In the genomic region with DNA sequence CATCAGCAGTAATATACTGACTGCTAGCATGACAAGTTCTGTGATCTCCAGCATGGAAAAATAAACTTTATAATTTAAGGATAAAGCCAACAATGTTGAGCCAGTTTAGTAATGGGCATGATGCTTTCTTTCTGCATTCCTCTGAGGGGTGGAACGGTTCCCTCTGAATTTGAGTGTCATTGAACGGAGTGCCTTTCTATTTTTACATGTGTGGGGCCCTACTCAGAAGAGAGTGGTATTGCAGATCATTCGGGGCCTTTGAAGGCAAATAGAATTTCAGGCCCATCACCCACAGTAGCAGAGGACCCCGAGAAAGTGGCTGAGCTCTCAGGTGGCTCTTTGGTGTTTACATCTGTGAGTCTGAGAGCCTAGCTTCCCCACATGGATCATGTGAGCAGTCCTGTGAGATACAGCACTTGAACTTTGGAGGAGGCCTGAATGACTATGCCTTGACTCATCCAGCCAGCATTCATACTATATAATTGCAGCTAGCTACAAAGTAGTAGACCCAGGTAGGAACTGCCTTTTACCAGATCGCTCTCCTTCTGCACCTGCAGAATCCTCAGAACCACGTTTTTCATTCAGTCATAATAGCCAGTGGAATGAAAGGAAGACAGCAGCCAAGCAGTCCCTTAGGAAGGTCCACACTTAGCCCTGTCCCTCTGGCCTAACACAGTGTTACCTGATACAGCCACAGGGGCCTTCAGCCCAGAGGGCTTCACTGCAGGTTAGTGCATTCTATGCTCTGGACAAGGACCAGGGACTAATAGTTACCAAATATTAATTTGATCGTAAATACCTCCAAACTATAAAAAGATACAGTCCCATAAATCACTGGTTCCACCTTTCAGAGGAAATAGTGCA, we compare ENCODE assay signal across 16 mouse cellular contexts.
DNase-seq lines count a peak whose midpoint lies in the region; ATAC-seq and TF ChIP-seq lines count a peak whose summit lies in the region.
"Had no signal": no experiment of that assay in that cellular context is flagged by ENCODE, and none has a peak within 500 bp of the region (broad histone marks: within the 10 kb centered on the region; RNA-seq: fewer than 3 reads in every experiment).

No protein-coding gene starts in this region.

- H3K27me3 ChIP-seq in heart, embryonic 11.5 days (ENCODE audit: control insufficient read depth, insufficient read depth, low read length): no peaks in the 10 kb centered on the region
- H3K27me3 ChIP-seq in heart, adult 2 months (ENCODE audit: control insufficient read depth, insufficient read depth, low read length): no peaks in the 10 kb centered on the region
- no peaks in the 10 kb centered on the region for H3K27me3 ChIP-seq in lung, embryonic 14.5 days (ENCODE audit: insufficient read depth, low read length)
- H3K27me3 ChIP-seq in intestine, embryonic 15.5 days (replicated peaks): no peaks in the 10 kb centered on the region
- H3K27me3 ChIP-seq: forebrain, embryonic 15.5 days; liver, embryonic 15.5 days; megakaryocyte, embryonic 14.5 days had no signal

- TF ChIP-seq EP300 in heart, adult 2 months (IDR thresholded peaks at IDR 0.05; ENCODE audit: insufficient read depth, low read depth, low read length): no peak

- H3K4me3 ChIP-seq in heart, embryonic 11.5 days (ENCODE audit: low read depth, low read length): no peak overlapping the region
- H3K4me3 ChIP-seq in heart, adult 2 months: no peak overlapping the region
- H3K4me3 ChIP-seq in lung, embryonic 14.5 days (ENCODE audit: low read depth, low read length): no peak overlapping the region
- H3K4me3 ChIP-seq in intestine, embryonic 15.5 days (replicated peaks): no peak overlapping the region
- H3K4me3 ChIP-seq: forebrain, embryonic 15.5 days; liver, embryonic 15.5 days; megakaryocyte, embryonic 14.5 days had no signal

- no peak for DNase-seq in heart, adult 2 months
- no peak for DNase-seq in lung, embryonic 14.5 days
- no peak for DNase-seq in lung, adult 18-20 months
- peak; percentile 48 for DNase-seq in brain, adult 2 months (ENCODE audit: low read depth, low spot score)
- no peak for DNase-seq in frontal cortex, postnatal 25 days (ENCODE audit: low spot score in 2 of 2)
- no peak for DNase-seq in spleen, postnatal 10 days (ENCODE audit: low spot score in 2 of 2)
- DNase-seq: cerebellum, adult 9-10 months; kidney, adult 9 months; kidney, postnatal 36 days; thymus, postnatal 25 days had no signal

- ATAC-seq in heart, embryonic 11.5 days (replicated peaks; ENCODE audit: insufficient number of reproducible peaks, low FRiP score, low TSS enrichment): peak; percentile 55
- ATAC-seq in lung, embryonic 14.5 days (ENCODE audit: insufficient read depth): peak; percentile 56; the same call in 1 of the 2 replicates
- ATAC-seq in intestine, embryonic 15.5 days: peak; percentile 88
- ATAC-seq: forebrain, embryonic 15.5 days; hindbrain, postnatal 0 days had no signal

- intact Hi-C loops in heart, adult 2 months (cut with DNase I): no loop called here

- no peaks in the 10 kb centered on the region for H3K79me2 ChIP-seq in heart, adult 2 months (replicated peaks; ENCODE audit: control insufficient read depth, insufficient read depth, low read length)

- H3K9ac ChIP-seq in heart, embryonic 11.5 days (ENCODE audit: low read depth, low read length): no peak overlapping the region
- H3K9ac ChIP-seq in heart, adult 2 months (ENCODE audit: low read depth, low read length): no peak overlapping the region
- no peak overlapping the region for H3K9ac ChIP-seq in lung, embryonic 14.5 days
- no peak overlapping the region for H3K9ac ChIP-seq in intestine, embryonic 15.5 days
- H3K9ac ChIP-seq: forebrain, embryonic 15.5 days; liver, embryonic 15.5 days had no signal

- H3K9me3 ChIP-seq in heart, embryonic 11.5 days (replicated peaks; ENCODE audit: control insufficient read depth, low read length): no peaks in the 10 kb centered on the region
- no peaks in the 10 kb centered on the region for H3K9me3 ChIP-seq in lung, embryonic 14.5 days (ENCODE audit: low read depth, low read length)
- H3K9me3 ChIP-seq in intestine, embryonic 15.5 days: no peaks in the 10 kb centered on the region
- H3K9me3 ChIP-seq: forebrain, embryonic 15.5 days; liver, embryonic 15.5 days; megakaryocyte, embryonic 14.5 days had no signal

- H3K27ac ChIP-seq in heart, embryonic 11.5 days (ENCODE audit: low read depth, low read length): peak overlapping the region; percentile 62; the same call in 1 of the 2 replicates
- H3K27ac ChIP-seq in heart, adult 2 months: no peak overlapping the region
- no peak overlapping the region for H3K27ac ChIP-seq in lung, embryonic 14.5 days (ENCODE audit: low read depth)
- H3K27ac ChIP-seq in intestine, embryonic 15.5 days: 0 out of 2 replicates have a peak overlapping the region, but pooled peaks have one; percentile 45
- H3K27ac ChIP-seq: forebrain, embryonic 15.5 days; hindbrain, postnatal 0 days; liver, embryonic 15.5 days had no signal

- 54% methylated on average over 7 of the region's 7 CpGs for WGBS in heart, embryonic 11.5 days (ENCODE audit: insufficient replicate concordance)
- WGBS in heart, adult 2 months: 63% methylated on average over 7 of the region's 7 CpGs
- 46% methylated on average over 7 of the region's 7 CpGs for WGBS in lung, embryonic 14.5 days
- WGBS in intestine, embryonic 15.5 days: 59% methylated on average over 7 of the region's 7 CpGs

- H3K4me1 ChIP-seq in heart, embryonic 11.5 days (ENCODE audit: control insufficient read depth, insufficient read depth, low read length): peaks cover 9% of the 10 kb centered on the region; the same call in 1 of the 2 replicates
- no peaks in the 10 kb centered on the region; the same call in 1 of the 2 replicates for H3K4me1 ChIP-seq in heart, adult 2 months (ENCODE audit: control insufficient read depth, insufficient read depth, low read length)
- H3K4me1 ChIP-seq in lung, embryonic 14.5 days (ENCODE audit: insufficient read depth): no peaks in the 10 kb centered on the region
- peaks cover 10% of the 10 kb centered on the region for H3K4me1 ChIP-seq in intestine, embryonic 15.5 days (replicated peaks)
- H3K4me1 ChIP-seq: forebrain, embryonic 15.5 days; liver, embryonic 15.5 days; megakaryocyte, embryonic 14.5 days had no signal

- H3K4me2 ChIP-seq in heart, embryonic 11.5 days: no peak overlapping the region
- no peak overlapping the region for H3K4me2 ChIP-seq in lung, embryonic 14.5 days
- no peak overlapping the region for H3K4me2 ChIP-seq in intestine, embryonic 15.5 days (replicated peaks)
- H3K4me2 ChIP-seq: forebrain, embryonic 15.5 days; liver, embryonic 15.5 days had no signal

- no peak for TF ChIP-seq CTCF in heart, adult 2 months (IDR thresholded peaks at IDR 0.05)
- TF ChIP-seq CTCF in lung, embryonic 14.5 days (IDR thresholded peaks at IDR 0.05; ENCODE audit: low read depth): no peak

- no peaks in the 10 kb centered on the region for H3K36me3 ChIP-seq in heart, embryonic 11.5 days (ENCODE audit: control insufficient read depth, insufficient read depth, low read length)
- H3K36me3 ChIP-seq in heart, adult 2 months (ENCODE audit: control insufficient read depth, insufficient read depth, low read length): peaks cover 2% of the 10 kb centered on the region; the same call in 1 of the 2 replicates
- no peaks in the 10 kb centered on the region for H3K36me3 ChIP-seq in lung, embryonic 14.5 days (ENCODE audit: insufficient read depth)
- H3K36me3 ChIP-seq in intestine, embryonic 15.5 days: no peaks in the 10 kb centered on the region
- H3K36me3 ChIP-seq: forebrain, embryonic 15.5 days; liver, embryonic 15.5 days had no signal

- no peak for TF ChIP-seq POLR2A in heart, adult 2 months (IDR thresholded peaks at IDR 0.05; ENCODE audit: insufficient read depth, low read depth, low read length)

Comparison
In these comparisons a context has a peak if more than half of its experiments do, and no peak if none do; other contexts are left out.
1. H3K27ac ChIP-seq: peak in heart, embryonic 11.5 days (single experiment) and intestine, embryonic 15.5 days (single experiment); none in heart, adult 2 months (single experiment) and lung, embryonic 14.5 days (single experiment).
2. Peak in every context shown above with its lines, with median percentiles within 50 percentile points of each other: ATAC-seq.